Mouse (Mus musculus): Measurements from ENCODE around the gene Schip1. TPM values are rescaled to one million over a fixed set of nuclear protein-coding genes. Genes with fewer than 3 reads are reported as not detected.
A peak's percentile ranks its signal among the peaks of the same experiment; 100 is the strongest.

Gene Schip1
- polyA plus RNA-seq, 1 experiment from 2014 or later: 129 TPM

DNA sequence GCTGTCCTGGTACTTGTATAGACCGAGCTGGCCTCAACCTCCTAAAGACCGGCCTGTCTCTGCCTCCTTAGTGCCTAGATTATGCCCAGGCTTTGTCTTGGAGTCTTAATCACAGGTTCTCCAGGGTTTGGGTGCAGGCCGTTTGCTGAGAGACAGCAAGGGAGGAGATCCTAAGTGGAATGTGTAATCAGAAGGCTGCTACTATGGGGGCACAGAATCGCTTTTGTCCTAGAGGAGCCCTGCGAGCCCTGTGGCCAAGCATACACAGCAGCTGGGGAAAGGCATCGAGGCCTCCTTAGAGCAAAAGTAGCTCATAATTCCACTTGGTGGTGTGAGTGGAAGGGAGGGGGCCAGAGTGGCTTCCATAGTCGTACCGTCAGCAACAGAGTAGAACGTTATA lies 419.4 kb downstream of the Schip1 start:
- no peaks in the 10 kb centered on the region for H3K36me3 ChIP-seq (ENCODE audit: poor library complexity, severe bottlenecking)
- no peaks in the 10 kb centered on the region for H3K9me3 ChIP-seq (replicated peaks)
- H3K4me3 ChIP-seq: no peak overlapping the region
- no peaks in the 10 kb centered on the region for H3K27me3 ChIP-seq
- WGBS: 92% methylated on average over 9 of the region's 9 CpGs
- ATAC-seq: no peak
- H3K4me1 ChIP-seq: no peaks in the 10 kb centered on the region
- no peak overlapping the region for H3K4me2 ChIP-seq
- H3K9ac ChIP-seq: no peak overlapping the region
- H3K27ac ChIP-seq: no peak overlapping the region

DNA sequence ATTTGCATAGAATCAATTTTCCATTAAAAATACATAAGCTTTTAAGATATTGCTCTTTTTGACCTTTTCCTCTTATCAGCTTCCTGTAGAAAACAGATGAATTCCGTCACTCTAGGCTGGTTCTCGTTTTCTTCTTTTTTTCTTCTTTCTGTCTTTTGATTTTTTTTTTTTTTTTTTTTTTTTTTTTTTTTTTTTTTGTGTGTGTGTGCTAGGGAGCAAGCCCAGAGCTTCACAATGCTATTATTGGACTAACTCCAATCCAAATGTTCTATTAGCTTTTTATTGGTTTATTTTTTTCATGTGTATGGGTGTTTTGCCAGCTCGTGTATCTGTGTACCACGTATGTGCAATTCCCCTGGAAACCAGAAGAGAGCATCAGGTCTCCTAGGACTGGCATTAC lies 420.0 kb downstream of the Schip1 start:
- no peaks in the 10 kb centered on the region for H3K36me3 ChIP-seq (ENCODE audit: poor library complexity, severe bottlenecking)
- 89% methylated on average over 4 of the region's 4 CpGs for WGBS

DNA sequence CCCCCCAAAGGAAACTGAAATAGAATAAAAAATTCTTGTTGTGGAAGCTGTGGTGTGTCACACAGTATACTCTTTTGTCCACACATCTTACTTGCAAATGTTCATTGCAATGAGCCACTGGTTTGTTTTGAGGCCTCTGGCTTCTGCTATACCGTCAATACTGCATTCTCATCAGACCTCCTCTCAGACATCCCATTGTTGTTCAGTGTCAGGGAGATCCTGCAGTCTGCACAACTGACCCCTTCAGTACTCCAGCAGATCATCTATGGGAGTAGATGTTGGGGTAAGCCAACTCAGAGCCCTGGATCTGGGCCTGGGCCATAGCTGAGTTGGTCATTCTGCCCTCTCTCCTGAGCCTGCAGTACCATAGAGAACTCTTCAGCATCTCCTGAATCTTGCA lies 423.0 kb downstream of the Schip1 start:
- no peaks in the 10 kb centered on the region for H3K9me3 ChIP-seq (replicated peaks)
- WGBS: 70% methylated on average over 1 of the region's 1 CpGs

More for the DNA sequence above, 420.0 kb downstream of the Schip1 start:
- Histone ChIP-seq H3K9ac (no peak overlapping the region), H3K27ac (no peak overlapping the region), H3K4me1 (no peaks in the 10 kb centered on the region), H3K9me3 (replicated peaks) (no peaks in the 10 kb centered on the region), H3K4me3 (no peak overlapping the region), H3K4me2 (no peak overlapping the region), H3K27me3 (no peaks in the 10 kb centered on the region)
- ATAC-seq: no peak

DNA sequence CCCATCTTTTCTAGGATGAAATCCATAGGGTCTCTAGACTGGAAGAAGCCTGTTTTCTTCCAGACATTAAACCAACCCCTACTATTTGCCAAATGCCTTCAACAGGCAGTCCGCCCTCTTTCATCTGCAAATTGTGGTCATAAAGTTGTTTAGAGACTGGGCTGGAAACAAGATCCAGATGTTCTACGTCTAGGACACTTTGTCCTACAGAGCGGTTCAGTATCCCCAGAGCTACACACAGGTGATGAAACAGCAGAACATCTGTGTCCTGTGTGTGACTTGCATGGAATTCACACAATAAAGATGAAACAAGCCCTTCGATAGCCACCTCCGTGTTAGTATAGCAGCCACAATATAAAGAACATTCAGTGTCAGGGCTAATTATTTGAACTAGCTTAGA lies 423.7 kb downstream of the Schip1 start:
- Histone ChIP-seq H3K4me1 (peaks cover 5% of the 10 kb centered on the region; the same call in 1 of the 2 replicates), H3K36me3 (ENCODE audit: poor library complexity, severe bottlenecking) (no peaks in the 10 kb centered on the region), H3K27ac (no peak overlapping the region), H3K4me3 (no peak overlapping the region), H3K9ac (no peak overlapping the region), H3K27me3 (peaks cover 23% of the 10 kb centered on the region), H3K4me2 (no peak overlapping the region), H3K9me3 (replicated peaks) (no peaks in the 10 kb centered on the region)
- no peak for ATAC-seq
- WGBS: 91% methylated on average over 5 of the region's 5 CpGs

More for the DNA sequence above, 423.0 kb downstream of the Schip1 start:
- Histone ChIP-seq H3K27ac (no peak overlapping the region), H3K36me3 (ENCODE audit: poor library complexity, severe bottlenecking) (no peaks in the 10 kb centered on the region), H3K4me3 (no peak overlapping the region), H3K4me1 (no peaks in the 10 kb centered on the region), H3K4me2 (no peak overlapping the region), H3K27me3 (peaks cover 16% of the 10 kb centered on the region), H3K9ac (no peak overlapping the region)
- ATAC-seq: no peak

DNA sequence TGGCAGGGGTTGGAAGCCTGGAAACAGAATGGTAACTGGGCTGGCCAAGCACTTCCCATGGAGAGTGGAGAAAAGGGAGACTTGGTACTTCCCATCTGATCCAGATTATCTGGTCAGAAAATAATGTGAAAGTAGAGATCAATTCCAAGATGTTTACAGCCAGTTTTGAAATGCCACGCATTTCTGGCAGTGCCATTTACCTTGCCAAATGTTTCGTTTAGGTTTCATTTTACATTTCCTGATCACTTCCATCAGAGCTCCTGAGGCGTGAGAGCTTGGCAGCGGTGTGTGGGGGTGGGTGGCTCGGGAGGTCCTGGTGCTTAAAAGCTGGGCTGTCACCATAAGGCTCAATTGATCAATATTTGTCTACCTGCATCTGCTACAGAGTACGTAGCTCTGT lies 426.9 kb downstream of the Schip1 start:
- Histone ChIP-seq H3K27me3 (peaks cover 24% of the 10 kb centered on the region), H3K4me1 (peaks cover 19% of the 10 kb centered on the region), H3K36me3 (ENCODE audit: poor library complexity, severe bottlenecking) (no peaks in the 10 kb centered on the region), H3K4me3 (no peak overlapping the region), H3K4me2 (no peak overlapping the region), H3K27ac (no peak overlapping the region), H3K9ac (no peak overlapping the region), H3K9me3 (replicated peaks) (no peaks in the 10 kb centered on the region)
- ATAC-seq: no peak
- 71% methylated on average over 6 of the region's 6 CpGs for WGBS

DNA sequence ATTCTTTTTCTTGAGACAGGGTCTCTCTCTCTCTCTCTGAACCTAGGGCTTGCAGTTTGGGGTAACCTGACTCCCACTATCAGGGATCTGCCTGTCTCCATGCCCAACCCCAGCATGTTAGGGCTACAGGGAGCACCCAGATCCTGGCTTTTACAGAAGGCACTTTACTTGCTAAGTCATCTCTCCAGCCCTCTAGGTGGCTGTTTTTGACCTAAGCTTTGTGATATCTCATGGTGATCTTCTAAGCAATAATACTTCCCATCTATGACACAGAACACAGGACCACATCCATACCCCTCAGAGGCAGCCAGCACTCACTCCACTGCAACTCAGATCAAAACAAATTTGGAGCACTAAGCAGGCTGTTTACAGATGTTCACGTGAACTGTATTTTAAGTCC lies 427.5 kb downstream of the Schip1 start:
- no peak overlapping the region for H3K4me2 ChIP-seq
- H3K36me3 ChIP-seq (ENCODE audit: poor library complexity, severe bottlenecking): no peaks in the 10 kb centered on the region
- peaks cover 24% of the 10 kb centered on the region for H3K27me3 ChIP-seq
- H3K4me1 ChIP-seq: peaks cover 19% of the 10 kb centered on the region
- no peak overlapping the region for H3K4me3 ChIP-seq
- no peaks in the 10 kb centered on the region for H3K9me3 ChIP-seq (replicated peaks)
- H3K27ac ChIP-seq: no peak overlapping the region
- H3K9ac ChIP-seq: no peak overlapping the region
- WGBS: 65% methylated on average over 1 of the region's 1 CpGs
- ATAC-seq: no peak

DNA sequence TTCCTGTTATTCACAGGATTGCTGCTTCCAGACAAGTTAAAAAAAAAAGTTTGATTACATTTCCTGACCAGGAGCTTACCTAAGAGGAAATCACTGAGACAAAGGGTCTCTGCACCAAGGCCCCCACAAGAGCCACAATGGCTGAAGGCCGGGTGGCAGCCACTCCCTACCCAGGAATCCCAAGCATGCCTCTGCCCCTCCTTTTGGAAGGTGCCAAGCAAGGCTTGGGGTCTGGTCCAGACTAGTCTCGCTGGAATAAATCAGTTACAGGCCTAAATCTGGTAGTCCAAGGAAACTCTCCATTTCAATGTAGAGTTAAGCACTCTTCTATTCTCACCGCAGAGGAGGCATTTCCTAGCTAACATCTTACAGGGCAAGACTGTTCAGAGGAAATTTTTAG lies 427.9 kb downstream of the Schip1 start:
- ATAC-seq: no peak
- 26% methylated on average over 3 of the region's 3 CpGs for WGBS
- no peak overlapping the region; the same call in 1 of the 2 replicates for H3K27ac ChIP-seq
- peaks cover 24% of the 10 kb centered on the region for H3K27me3 ChIP-seq
- H3K4me3 ChIP-seq: no peak overlapping the region
- H3K9ac ChIP-seq: no peak overlapping the region
- H3K4me1 ChIP-seq: peaks cover 19% of the 10 kb centered on the region
- no peaks in the 10 kb centered on the region for H3K9me3 ChIP-seq (replicated peaks)
- peak overlapping the region; percentile 99; the same call in 1 of the 2 replicates for H3K4me2 ChIP-seq
- no peaks in the 10 kb centered on the region for H3K36me3 ChIP-seq (ENCODE audit: poor library complexity, severe bottlenecking)

DNA sequence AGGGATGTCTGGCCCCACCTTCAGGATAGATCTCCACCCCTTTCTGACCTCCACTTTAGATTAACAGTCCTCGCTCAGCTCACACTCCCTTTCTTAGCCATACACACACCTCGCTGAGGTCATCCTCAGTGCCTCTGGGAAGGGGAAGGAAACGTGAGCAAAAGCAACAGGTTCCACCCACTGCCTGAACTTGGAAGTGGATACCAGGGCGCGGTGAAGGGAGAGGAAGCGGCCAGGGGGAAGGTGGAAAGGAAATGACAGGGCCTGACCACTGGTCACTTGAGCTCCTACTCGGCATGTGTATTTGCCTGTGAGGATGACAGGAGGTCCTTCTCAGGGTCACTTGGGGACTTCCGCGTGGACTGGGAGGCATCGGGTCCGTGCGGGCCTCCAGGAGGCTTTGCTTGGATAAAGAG lies 428.6 kb downstream of the Schip1 start:
- Histone ChIP-seq H3K9ac (peak overlapping the region; percentile 78), H3K4me3 (peak overlapping the region; percentile 65), H3K4me2 (peak overlapping the region; percentile 99), H3K36me3 (ENCODE audit: poor library complexity, severe bottlenecking) (no peaks in the 10 kb centered on the region), H3K4me1 (peaks cover 19% of the 10 kb centered on the region), H3K9me3 (replicated peaks) (no peaks in the 10 kb centered on the region), H3K27me3 (peaks cover 24% of the 10 kb centered on the region), H3K27ac (peak overlapping the region; percentile 68)
- 3% methylated on average over 12 of the region's 12 CpGs for WGBS
- no peak for ATAC-seq

DNA sequence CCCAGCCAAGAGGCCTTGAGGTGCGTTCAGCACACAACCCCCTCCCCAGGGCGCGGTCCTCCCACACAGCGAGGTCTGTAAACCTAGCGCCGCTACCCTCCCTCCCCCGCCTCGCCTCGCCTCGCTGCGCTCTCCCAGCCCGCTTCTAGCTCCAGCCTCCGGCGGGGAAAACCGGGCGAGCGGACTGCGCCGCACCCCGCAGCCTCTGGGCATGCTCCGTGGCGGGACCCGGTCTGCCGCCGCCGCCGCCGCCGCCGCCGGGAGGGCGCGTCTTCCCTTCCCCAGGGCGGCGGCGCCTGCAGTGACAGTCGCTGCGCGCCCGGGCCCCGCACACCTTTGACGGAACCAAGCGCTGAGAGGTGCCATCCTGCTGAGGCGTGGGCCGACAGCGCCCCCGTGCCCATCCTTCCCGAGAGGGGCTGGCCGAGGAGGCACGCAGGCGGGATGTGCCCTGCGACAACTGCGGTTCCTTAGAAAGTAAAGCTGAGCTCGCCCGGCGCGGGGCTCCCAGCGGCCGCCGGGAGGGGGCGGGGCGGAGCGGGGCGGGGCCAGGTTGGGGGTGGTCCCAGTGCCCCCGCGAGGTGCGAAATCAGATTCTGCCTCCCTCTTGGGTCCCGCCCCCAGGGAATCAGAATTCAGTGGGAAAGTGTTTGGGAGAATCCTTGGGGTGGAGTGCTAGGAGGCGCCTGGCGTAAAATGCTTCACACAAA lies 429.1 kb downstream of the Schip1 start:
- WGBS: 2% methylated on average over 44 of the region's 70 CpGs
- H3K36me3 ChIP-seq (ENCODE audit: poor library complexity, severe bottlenecking): no peaks in the 10 kb centered on the region
- H3K4me3 ChIP-seq: peak overlapping the region; percentile 65
- peak overlapping the region; percentile 68 for H3K27ac ChIP-seq
- H3K9me3 ChIP-seq (replicated peaks): no peaks in the 10 kb centered on the region
- peaks cover 19% of the 10 kb centered on the region for H3K4me1 ChIP-seq
- peaks cover 24% of the 10 kb centered on the region for H3K27me3 ChIP-seq
- peak overlapping the region; percentile 99 for H3K4me2 ChIP-seq
- peak overlapping the region; percentile 78 for H3K9ac ChIP-seq
- ATAC-seq: peak; percentile 85

DNA sequence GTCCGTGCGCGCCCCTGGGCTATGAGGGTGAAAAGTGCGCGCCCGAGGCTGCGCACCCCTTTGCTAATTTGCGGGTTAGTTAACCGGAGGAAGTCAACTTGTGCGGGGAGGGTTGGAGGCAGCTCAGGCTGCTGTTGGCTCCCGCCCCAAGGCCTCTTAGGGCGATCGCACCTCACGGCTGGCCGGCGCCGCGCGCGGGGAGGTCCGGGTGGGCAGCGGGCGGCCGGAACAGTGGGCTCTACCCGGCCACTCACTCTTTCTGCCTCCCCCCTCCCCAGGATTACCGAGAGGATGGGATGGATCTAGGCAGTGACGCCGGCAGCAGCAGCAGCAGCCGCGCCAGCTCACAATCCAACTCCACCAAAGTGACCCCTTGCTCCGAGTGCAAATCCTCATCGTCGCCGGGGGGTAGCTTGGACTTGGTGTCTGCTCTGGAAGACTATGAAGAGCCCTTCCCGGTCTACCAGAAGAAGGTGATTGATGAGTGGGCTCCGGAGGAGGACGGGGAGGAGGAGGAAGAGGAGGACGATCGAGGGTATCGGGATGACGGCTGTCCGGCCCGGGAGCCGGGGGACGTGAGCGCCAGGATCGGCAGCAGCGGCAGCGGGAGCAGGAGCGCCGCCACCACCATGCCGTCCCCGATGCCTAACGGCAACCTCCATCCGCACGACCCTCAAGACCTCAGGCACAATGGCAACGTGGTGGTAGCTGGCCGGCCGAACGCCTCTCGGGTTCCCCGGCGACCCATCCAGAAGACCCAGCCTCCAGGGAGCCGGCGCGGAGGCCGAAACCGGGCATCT lies 429.9 kb downstream of the Schip1 start:
- H3K27ac ChIP-seq: peak overlapping the region; percentile 54; the same call in 1 of the 2 replicates
- H3K4me3 ChIP-seq: peak overlapping the region; percentile 65
- WGBS: under 1% methylated on average over 66 of the region's 68 CpGs
- H3K36me3 ChIP-seq (ENCODE audit: poor library complexity, severe bottlenecking): no peaks in the 10 kb centered on the region
- no peaks in the 10 kb centered on the region for H3K9me3 ChIP-seq (replicated peaks)
- H3K4me2 ChIP-seq: peak overlapping the region; percentile 99
- H3K9ac ChIP-seq: peak overlapping the region; percentile 78
- peak; percentile 41 for ATAC-seq
- H3K27me3 ChIP-seq: peaks cover 24% of the 10 kb centered on the region
- peaks cover 19% of the 10 kb centered on the region for H3K4me1 ChIP-seq

DNA sequence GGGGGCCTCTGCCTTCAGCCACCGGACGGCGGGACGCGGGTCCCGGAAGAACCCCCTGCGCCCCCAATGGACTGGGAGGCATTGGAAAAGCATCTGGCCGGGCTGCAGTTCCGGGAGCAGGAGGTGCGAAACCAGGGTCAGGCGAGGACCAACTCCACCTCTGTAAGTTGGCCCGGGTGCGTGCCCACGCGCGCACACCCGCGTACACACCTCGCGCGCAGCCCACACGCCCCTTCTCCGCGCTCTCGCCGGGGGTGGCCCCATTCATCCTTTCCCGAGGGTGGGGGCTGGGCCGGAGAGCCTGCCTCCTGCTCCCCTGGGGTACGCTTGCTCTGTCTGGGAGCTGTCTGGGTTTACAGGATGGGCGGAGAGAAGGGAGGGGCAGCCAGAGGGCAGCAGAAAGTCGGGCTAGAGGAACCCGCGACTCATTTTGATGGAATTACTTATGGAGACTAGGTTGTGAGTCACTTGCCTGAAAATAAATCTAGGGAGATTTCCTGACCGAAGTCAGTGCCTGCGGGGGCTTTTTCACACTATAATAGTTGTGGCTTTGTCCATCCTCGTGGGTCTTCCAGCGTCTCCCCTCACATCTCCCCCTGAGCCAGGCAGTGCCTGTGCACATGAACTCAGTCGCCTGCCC lies 430.6 kb downstream of the Schip1 start:
- WGBS: under 1% methylated on average over 33 of the region's 38 CpGs
- no peak overlapping the region for H3K27ac ChIP-seq
- H3K4me2 ChIP-seq: peak overlapping the region; percentile 99
- peak overlapping the region; percentile 65 for H3K4me3 ChIP-seq
- H3K9ac ChIP-seq: peak overlapping the region; percentile 78
- peak; percentile 54 for ATAC-seq
- H3K36me3 ChIP-seq (ENCODE audit: poor library complexity, severe bottlenecking): no peaks in the 10 kb centered on the region
- H3K4me1 ChIP-seq: peaks cover 19% of the 10 kb centered on the region
- H3K9me3 ChIP-seq (replicated peaks): no peaks in the 10 kb centered on the region
- H3K27me3 ChIP-seq: peaks cover 24% of the 10 kb centered on the region

DNA sequence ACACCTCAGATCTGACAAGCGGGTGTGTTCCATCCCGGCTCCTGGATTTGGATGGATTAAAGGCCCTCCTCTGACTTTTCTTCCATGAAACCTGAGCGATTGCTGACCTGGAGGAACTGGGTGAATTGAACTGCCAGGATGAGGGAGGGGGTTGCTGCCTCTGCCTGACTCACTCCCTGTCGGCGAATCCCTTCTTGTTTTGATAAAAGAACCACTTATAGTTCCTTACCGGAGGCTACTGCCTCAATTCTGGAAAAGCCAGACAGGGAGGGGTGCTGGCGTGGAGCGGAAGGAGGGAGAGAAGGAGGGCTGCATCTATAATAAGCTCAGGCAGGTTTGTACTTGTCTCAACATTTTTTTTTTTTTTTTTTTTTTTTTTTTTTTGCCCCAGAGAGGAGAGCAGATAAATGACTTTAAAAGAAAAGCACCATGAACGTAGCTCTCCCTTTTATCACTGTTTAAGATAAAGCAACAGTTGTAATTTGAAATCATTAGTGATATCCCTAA lies 431.2 kb downstream of the Schip1 start:
- H3K4me1 ChIP-seq: peaks cover 19% of the 10 kb centered on the region
- H3K36me3 ChIP-seq (ENCODE audit: poor library complexity, severe bottlenecking): no peaks in the 10 kb centered on the region
- no peaks in the 10 kb centered on the region for H3K9me3 ChIP-seq (replicated peaks)
- H3K27ac ChIP-seq: no peak overlapping the region
- peak overlapping the region; percentile 99 for H3K4me2 ChIP-seq
- H3K27me3 ChIP-seq: peaks cover 24% of the 10 kb centered on the region
- under 1% methylated on average over 9 of the region's 9 CpGs for WGBS
- peak overlapping the region; percentile 65 for H3K4me3 ChIP-seq
- H3K9ac ChIP-seq: peak overlapping the region; percentile 78
- no peak for ATAC-seq

Measured in forebrain, embryonic 13.5 days (tissue).